Mouse (Mus musculus) T-helper 1 cell (primary cell): ENCODE results near the gene Vnn3.

Source experiments
- in situ Hi-C: fragments of 300-600 bp; cut with MboI, MseI; formaldehyde crosslinking; loops from one replicate; pipeline ENCODE4 v1.15.1; 2025; ENCODE audit warnings: high pct_unique_total_duplicates

Gene Vnn3

GRCm38 (mm10) chr10:23851228-23851912 lies at the start of gene Vnn3:
TSS of gene Vnn3 (plus strand) at chr10:23851462.
- in situ Hi-C loops, result no loop called here

DNA sequence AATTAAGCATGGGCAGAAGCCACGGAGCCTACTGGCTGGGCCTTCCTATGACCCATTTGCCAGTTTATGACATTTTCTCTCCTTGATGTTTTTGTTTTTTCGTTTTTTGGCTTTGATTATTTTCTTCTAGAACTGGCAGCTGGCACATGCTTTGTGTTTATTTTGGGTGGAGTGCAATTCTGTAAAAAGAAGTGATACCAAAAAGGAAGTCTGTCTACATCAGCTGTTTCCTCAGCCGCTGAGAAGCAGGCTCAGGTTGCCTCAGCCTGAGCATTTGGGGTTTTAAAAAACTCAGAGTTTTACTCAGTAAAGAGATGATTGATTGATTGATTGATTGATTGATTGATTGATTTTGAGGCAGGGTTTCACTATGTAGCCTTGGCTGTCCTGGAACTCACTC lies 48.4 kb upstream of the Vnn3 start:
- in situ Hi-C loops, result loop anchor here (25.0 kb wide), 1 partner anchor 284 kb away; the partner anchor contains the start of genes Taar8a and Taar8b

- in situ Hi-C loops, result loop anchor here (25.0 kb wide), 1 partner anchor 283 kb away; the partner anchor contains the start of genes Taar8a and Taar8b
These were observed 46.6 kb upstream of the Vnn3 start for GRCm38 (mm10) chr10:23804665-23805064.

GRCm38 (mm10) chr10:23806201-23806600 lies 45.1 kb upstream of the Vnn3 start:
- in situ Hi-C loops, result loop anchor here (25.0 kb wide), 1 partner anchor 281 kb away; the partner anchor contains the start of genes Taar8a and Taar8b

- in situ Hi-C loops, result loop anchor here (25.0 kb wide), 1 partner anchor 275 kb away; the partner anchor contains the start of genes Taar8a and Taar8b
These were observed 39.4 kb upstream of the Vnn3 start for GRCm38 (mm10) chr10:23811635-23812437.

DNA sequence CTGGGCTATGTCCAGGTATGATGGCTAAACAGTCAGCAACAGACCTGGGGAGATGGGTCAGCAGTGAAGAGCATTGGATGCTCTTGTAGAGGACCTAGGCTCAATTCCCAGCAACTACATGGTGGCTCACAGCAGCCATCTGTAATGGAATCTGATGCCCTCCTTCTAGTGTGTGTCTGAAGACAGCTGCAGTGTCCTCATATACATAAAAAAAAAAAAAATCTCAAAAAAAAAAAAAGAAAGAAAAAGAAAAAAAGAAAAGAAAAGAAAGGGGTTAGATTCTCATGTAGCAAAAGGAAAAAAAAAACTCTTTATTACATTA lies 38.9 kb upstream of the Vnn3 start:
- in situ Hi-C loops, result loop anchor here (25.0 kb wide), 1 partner anchor 275 kb away; the partner anchor contains the start of genes Taar8a and Taar8b

DNA sequence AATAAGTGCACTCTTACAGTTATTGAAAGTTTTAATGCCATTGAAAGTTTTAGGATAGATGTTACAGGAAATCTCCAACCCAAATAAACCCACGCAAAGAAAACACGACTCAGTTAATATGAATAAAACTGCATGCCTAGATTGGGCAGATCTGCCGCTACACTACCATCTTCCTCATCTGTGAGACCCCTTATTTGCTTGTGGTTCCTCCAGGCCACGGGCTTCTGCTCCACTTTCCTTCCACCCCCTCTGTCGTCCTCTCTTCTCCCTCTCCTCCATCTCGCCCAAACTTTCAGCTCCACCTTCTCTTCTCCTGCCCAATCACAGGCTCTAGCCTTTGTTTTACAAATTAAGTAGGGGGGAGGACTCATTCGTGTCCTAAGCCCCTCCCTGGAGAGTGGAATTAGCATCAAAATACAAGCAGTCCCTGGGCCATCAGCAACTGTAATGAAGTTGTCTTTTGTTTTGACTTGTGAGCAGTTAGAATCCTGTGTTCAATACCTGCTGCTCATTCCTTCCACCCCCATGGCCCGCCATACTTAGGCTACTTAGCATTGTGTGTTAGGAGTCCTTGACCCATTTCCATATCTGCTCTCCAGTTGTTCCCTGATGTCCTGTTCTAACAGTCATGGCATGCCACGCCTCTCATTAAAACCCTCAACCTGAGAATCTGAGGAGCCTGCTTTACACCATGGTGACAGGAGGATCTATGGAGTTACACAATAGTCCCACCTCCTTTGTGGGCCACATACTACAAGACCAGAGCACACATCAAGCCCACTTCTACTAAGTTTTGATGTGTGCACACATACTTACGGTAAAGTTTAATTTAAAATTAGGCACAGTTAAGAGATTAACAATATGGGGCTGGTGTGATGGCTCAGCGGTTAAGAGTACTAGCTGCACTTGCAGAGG lies 38.2 kb upstream of the Vnn3 start:
- in situ Hi-C loops, result loop anchor here (25.0 kb wide), 1 partner anchor 274 kb away; the partner anchor contains the start of genes Taar8a and Taar8b

DNA sequence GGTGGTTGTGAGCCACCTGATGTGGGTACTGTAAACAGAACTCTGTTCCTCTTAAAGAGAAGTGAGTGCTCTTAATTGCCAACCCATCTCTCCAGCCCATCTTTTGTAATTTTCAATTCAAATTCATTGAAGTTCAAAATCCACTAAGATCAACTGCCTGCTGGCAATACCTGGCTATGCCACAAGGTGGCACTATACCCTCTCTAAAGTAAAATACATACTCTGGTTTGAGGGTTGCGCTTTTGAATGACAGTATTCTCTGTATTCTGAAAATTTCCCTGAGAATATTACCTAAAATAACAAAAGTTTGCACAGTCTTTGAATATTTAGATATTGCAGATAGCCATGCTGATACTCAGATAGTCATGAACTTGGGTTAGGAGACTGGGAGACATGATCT lies 36.1 kb upstream of the Vnn3 start:
- in situ Hi-C loops, result loop anchor here (5.0 to 25.0 kb wide), 3 partner anchors 272 to 497 kb away; partner anchors contain the start of genes Taar8a and Taar8b

DNA sequence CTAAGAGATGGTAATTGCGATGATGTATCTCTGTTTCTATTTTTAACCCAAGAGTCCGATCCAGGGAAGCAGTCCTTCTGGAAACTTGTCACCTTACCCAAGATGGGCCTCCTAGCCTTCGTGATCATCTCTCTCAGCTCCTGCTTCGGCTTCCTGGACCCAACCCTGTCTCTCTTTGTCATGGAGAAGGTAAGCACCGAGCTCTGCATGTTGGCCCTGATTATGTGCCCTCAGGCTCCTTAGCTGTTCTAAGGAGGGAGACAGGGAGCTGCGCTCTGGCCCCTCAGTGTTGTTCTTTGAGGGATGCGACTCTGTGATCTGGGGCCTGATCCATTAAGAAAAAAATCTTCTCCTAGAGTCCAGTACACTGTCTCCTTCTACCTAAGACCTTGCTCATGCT lies 35.0 kb upstream of the Vnn3 start:
- in situ Hi-C loops, result loop anchor here (5.0 to 25.0 kb wide), 3 partner anchors 271 to 496 kb away; partner anchors contain the start of genes Taar8a and Taar8b

DNA sequence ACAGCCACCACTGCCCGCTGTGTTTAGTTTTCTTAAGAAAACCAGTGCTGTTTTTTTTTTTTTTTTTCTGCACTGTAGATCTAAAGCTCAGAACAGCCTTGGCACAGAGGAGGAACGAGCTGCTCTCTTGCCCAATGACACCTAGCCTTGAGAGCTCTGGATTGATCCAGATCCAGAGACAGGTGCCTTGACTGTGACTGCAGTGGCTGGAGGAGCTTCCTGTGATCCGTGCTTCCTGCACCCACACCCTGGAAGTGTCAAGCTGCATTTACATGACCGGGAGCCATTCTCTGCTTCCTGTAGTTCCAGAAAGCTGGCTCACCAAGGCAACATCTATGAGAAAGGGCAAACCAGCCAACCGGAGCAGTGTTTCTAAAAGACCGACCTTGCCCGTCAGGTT lies 24.7 kb upstream of the Vnn3 start:
- in situ Hi-C loops, result no loop called here

DNA sequence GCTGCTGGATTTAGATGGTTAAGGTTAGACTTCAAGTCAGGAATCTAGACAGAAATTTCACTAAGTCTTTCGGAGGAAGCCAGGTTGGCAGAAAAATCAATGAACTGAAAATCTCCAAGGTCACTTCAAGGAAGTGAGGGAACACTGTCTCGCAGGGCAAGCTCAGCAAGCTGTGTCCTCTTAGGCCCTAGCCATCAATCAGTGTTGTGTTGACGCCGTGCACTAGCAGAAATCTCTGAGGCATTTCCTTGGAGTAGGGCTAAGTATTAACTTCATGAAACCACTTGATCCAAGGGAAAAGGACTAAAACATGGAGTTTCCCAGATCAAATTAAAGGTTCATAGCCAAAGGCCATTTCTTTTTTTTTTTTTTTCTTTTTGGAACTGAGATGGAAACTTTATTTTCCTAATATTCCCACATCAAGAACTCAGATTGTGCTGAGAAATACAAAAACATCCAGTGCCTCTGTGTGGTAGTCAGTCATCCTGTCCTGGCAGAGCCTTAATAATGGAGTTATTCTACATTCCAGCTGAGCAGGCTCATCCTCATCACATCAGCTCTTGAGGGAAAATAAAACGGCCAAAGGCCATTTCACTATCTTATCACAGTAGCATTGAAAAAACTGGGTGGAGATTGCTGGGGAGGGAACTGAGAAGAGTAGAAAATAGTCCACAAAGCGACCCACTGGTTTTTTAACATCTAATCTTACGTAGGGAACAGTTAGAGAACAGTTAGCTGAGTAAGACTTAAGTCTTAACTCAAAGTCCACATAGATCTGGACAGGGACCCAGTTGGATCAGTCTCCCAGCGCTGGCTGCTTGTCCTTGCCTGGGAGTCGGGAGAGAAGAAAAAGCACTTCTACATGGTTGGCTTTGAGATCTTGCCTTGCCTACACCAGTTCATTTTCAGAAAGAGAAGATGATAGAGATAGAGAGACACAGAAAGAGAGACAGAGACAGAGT lies 15.0 kb upstream of the Vnn3 start:
- in situ Hi-C loops, result no loop called here

DNA sequence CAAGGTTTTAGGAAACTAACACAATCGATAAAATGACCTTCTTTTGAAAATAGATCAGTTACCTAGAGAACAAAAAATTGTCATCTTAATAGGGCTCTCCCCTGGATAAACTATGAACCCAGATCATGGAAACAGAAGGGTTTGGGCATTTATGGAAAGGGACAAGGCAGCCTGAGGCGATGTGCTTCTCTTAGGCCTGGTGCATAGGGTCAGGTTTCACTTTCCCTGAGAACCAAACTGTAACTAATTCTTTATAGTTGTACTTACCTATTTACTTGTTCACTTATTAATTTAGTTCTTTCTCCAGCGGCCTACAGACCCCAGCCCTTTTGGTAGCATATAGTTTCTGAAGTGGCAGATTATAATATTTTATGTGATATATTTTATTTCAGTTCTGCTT lies 14.1 kb upstream of the Vnn3 start:
- in situ Hi-C loops, result no loop called here

GRCm38 (mm10) chr10:23838910-23839309 lies 12.4 kb upstream of the Vnn3 start:
- in situ Hi-C loops, result no loop called here

DNA sequence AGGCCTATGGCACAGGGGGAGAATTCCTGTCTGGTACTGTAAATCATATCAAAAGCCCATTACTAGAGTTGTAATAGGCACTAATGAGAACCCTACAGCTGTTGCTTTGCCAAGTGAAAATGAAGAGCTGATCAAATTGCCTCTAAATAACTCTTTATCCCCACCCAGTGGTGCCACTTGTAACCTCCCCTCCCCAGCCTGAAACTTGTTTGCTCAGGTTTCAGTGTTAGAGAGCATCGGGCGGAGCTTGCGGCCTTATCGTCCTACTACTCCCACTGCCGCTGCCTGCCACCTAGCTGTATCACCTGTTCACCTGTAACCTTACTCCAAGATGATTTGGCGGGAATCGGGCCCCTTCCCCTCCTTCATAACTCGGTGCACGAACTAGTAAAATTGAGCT lies 11.9 kb upstream of the Vnn3 start:
- in situ Hi-C loops, result no loop called here

GRCm38 (mm10) chr10:23840496-23840895 lies 10.8 kb upstream of the Vnn3 start:
- in situ Hi-C loops, result loop anchor here (10.0 kb wide), 1 partner anchor 664 kb away; no protein-coding TSS in a partner anchor

DNA sequence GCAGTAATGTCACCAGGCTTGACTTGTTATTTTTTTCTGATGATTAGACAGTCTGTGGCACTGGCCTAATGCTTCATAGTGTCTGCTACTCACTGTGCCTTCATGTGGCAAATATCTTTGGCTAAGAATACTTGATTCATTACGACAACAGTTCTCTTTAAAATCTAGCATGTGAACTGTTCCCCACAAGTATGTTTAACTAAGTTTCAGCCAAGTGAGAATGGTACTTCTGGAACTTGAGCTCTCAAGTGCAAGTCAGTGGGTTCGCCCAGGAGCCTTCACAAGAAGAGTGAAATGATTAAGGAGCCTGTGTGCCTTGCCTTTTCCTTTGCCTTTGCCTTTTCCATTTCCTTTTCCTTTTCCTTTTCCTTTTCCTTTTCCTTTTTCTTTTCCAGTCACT lies 834 bp downstream of the Vnn3 start:
- in situ Hi-C loops, result no loop called here

DNA sequence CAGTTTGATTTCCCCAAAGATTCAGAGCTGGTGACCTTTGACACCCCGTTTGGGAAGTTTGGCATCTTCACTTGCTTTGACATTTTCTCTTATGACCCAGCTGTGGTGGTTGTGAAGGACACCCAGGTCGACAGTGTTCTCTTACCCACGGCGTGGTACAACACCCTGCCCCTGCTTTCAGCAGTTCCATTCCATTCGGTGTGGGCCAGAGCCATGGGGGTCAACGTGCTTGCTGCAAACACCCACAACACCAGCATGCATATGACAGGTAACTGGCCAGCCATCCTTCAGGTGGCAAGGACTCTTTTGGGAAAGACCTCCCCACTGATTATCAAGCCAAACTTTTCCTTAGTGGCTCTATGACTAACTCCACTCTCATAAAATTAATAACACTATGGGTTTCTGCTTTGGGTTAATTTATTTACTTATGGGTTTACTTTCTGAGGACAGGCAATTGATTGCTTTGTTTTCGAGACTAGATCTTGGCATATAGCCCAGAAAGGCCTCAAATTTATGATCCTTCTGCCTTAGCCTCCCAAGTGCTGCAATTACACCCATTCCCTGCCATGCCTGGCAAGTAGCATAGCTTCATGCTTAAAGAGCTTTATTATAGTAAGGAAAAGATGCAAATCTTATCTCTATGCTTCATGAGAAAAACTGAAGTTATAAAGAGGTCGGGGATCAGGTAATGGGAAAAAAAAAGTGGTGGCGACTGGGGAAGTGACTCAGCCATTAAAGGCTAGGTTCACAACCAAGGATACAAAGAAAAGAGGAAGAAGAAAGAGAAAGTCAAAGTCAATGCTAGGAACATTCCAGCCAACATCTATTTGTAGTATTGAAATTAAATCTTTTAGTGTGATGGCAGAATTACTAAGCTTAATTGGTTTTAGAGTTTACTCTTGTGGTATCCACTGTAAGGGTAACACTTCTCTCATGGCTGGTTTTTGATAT lies 13.4 kb downstream of the Vnn3 start:
- in situ Hi-C loops, result no loop called here

GRCm38 (mm10) chr10:23880695-23881094 lies 29.4 kb downstream of the Vnn3 start:
- in situ Hi-C loops, result loop anchor here (10.0 kb wide), 1 partner anchor 436 kb away; no protein-coding TSS in a partner anchor

DNA sequence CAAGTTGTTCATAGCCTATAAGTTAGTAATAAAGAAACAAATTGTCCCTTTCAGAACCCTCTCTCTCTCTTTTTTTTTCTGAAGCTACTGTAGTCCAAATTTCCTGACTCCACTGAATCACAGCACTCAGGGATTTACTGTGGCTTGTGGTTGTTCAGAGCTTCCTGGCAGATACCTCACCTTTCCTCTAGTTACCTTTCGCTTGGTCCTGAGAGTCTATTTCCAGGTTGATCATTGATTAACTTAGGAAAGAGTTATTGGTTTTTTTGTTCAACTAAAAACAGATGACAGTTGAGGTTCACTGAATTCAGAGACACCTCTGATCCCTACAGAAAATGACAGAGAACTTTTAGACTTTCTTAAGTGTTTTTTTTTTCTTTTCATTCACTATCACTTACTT lies 33.6 kb downstream of the Vnn3 start:
- in situ Hi-C loops, result loop anchor here (10.0 kb wide), 1 partner anchor 440 kb away; no protein-coding TSS in a partner anchor
